Mouse (Mus musculus) lung, postnatal 0 days (tissue): ENCODE results near the gene Slc2a1.

Experiments used
- CTCF ChIP-seq: IDR thresholded peaks from 2 replicates; pipeline ENCODE4 v1.5.1; 2016; ENCODE audit warnings: antibody characterized with exemption, mild to moderate bottlenecking
- EP300 ChIP-seq: IDR thresholded peaks from 2 replicates; pipeline ENCODE4 v1.6.1; 2016; ENCODE audit warnings: antibody characterized with exemption, mild to moderate bottlenecking, control low read depth

GRCm38 (mm10) chr4:119107867-119108266 lies 644 bp upstream of the Slc2a1 start:
- TF ChIP-seq EP300 (no peak), CTCF (no peak)
